Comparison of ENCODE assay signal across 8 mouse cellular contexts in the genomic region with DNA sequence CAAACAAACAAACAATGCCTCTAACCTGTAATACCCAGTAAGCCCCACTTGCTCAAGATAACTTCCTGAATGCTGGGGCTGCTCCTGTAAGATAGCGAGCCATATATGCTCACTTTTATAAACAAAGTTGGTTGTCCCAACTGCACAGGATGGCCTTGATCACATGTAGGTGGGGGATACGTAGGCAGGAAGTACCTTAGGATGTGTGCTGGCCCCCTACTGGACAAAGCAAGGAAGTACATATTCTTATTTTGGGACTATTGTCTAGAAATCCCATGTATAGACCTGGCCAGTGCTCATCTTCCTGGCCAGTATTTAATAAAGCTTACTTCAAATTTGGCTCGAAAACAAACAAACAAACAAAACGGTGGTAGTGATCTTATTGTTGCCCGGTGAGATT. TPM values are rescaled to one million over a fixed set of nuclear protein-coding genes. Genes with fewer than 3 reads are reported as not detected.
A peak's percentile ranks its signal among the peaks of the same experiment; 100 is the strongest.
DNase-seq lines count a peak whose midpoint lies in the region; ATAC-seq and TF ChIP-seq lines count a peak whose summit lies in the region.

No protein-coding gene starts in this region.

- no peaks in the 10 kb centered on the region; the same call in 1 of the 2 replicates for H3K36me3 ChIP-seq in splenic B cell, adult 2 months (ENCODE audit: control insufficient read depth, insufficient read depth, low read length, poor library complexity, severe bottlenecking)
- H3K36me3 ChIP-seq in intestine, embryonic 16.5 days (ENCODE audit: control insufficient read depth, insufficient read depth, low read length), result no peaks in the 10 kb centered on the region

- H3K27ac ChIP-seq in left cerebral cortex, adult 2 months, result no peak overlapping the region
- H3K27ac ChIP-seq in intestine, embryonic 16.5 days (ENCODE audit: low read length), result no peak overlapping the region

- no peak overlapping the region for H3K9ac ChIP-seq in intestine, embryonic 16.5 days (ENCODE audit: low read depth, low read length)

- TF ChIP-seq CTCF in left cerebral cortex, adult 2 months (IDR thresholded peaks at IDR 0.05), result peak; percentile 54

- ATAC-seq in intestine, embryonic 16.5 days, result no peak

- 82% methylated on average over 5 of the region's 5 CpGs for WGBS in intestine, embryonic 16.5 days

- no peaks in the 10 kb centered on the region for H3K4me1 ChIP-seq in intestine, embryonic 16.5 days (ENCODE audit: control insufficient read depth, insufficient read depth, low read length)

- no peak overlapping the region for H3K4me2 ChIP-seq in intestine, embryonic 16.5 days (ENCODE audit: low read depth, low read length)

- H3K4me3 ChIP-seq in left cerebral cortex, adult 2 months, result no peak overlapping the region
- H3K4me3 ChIP-seq in intestine, embryonic 16.5 days (ENCODE audit: low read length), result no peak overlapping the region

- intact Hi-C loops in left cerebral cortex, adult 2 months (cut with DNase I), result no loop called here

- no peak for DNase-seq in left cerebral cortex, adult 2 months (ENCODE audit: extremely low spot score in 1 of 2, low spot score in 2 of 2)
- no peak for DNase-seq in left cerebral cortex, adult 9 months (ENCODE audit: low spot score in 2 of 2)
- peak; percentile 17 for DNase-seq in MEL-GATA-1-ER (ENCODE audit: extremely low read depth, low read depth)
- peak; percentile 56 for DNase-seq in embryo, embryonic 10.5 days (ENCODE audit: low spot score)
- peak; percentile 55 for DNase-seq in splenic B cell, adult 2 months (ENCODE audit: low read depth, low spot score)
- DNase-seq in frontal cortex, postnatal 14 days (ENCODE audit: low spot score in 2 of 2), result no peak
- no peak for DNase-seq in heart, adult 11 months

- H3K27me3 ChIP-seq in splenic B cell, adult 2 months (ENCODE audit: control insufficient read depth, insufficient read depth, low read length, poor library complexity, severe bottlenecking), result no peaks in the 10 kb centered on the region; the same call in 1 of the 2 replicates
- no peaks in the 10 kb centered on the region for H3K27me3 ChIP-seq in intestine, embryonic 16.5 days (replicated peaks; ENCODE audit: control insufficient read depth, insufficient read depth, low read length)

- H3K9me3 ChIP-seq in intestine, embryonic 16.5 days (ENCODE audit: control insufficient read depth, low read length), result no peaks in the 10 kb centered on the region

RNA-seq across cellular contexts. Expression of a gene that starts 39.1 kb away (rescaled TPM):
- 10 to 100 TPM; 18.2 to 19.2 TPM for total RNA-seq in left cerebral cortex, adult 2 months (2021)
- 39.5 and 41.2 TPM in 2 replicates for polyA plus RNA-seq in intestine, embryonic 16.5 days (2015; fragmentation: Nextera tagmentation; extraction: Ambion mirVana)

RNA-seq across cellular contexts. Expression of a gene that starts 59.7 kb away (rescaled TPM):
- total RNA-seq in left cerebral cortex, adult 2 months (2021), result under 1 TPM; 0.68 to 0.91 TPM
- polyA plus RNA-seq in intestine, embryonic 16.5 days (2015; fragmentation: Nextera tagmentation; extraction: Ambion mirVana), result 0.84 and 1.2 TPM in 2 replicates

Comparison
In these comparisons a context has a peak if more than half of its experiments do, and no peak if none do; other contexts are left out.
1. DNase-seq: peak in MEL-GATA-1-ER (single experiment), embryo, embryonic 10.5 days (single experiment) and splenic B cell, adult 2 months (single experiment); none in left cerebral cortex, adult 2 months (0 of 2), left cerebral cortex, adult 9 months (0 of 2), frontal cortex, postnatal 14 days (0 of 2) and heart, adult 11 months (single experiment).